Mouse (Mus musculus) megakaryocyte progenitor cell, adult 5-6 weeks (primary cell): Measurements from ENCODE around the gene Car9. TPM values are rescaled to one million over a fixed set of nuclear protein-coding genes. Genes with fewer than 3 reads are reported as not detected.
"Not testable (repeated sequence)": the region's sequence is repeated elsewhere in the genome, so short reads cannot be mapped to it uniquely, and the experiment has no call there.

Experiments
- ATAC-seq: replicated peaks from 2 replicates; pipeline ENCODE4 v1.8.0; 2016; ENCODE audit warnings: mild to moderate bottlenecking, moderate TSS enrichment, inconsistent platforms; ENCODE audit not compliant: poor library complexity
- total RNA-seq, 2 experiments: library from RNA; stranded (forward) in 1 of 2; stranded (reverse) in 1 of 2; fragments of 157-497, 149-512 nt in 1 of 2; fragments of 200-1000 nt in 1 of 2; gene quantifications; 2 replicates each; pipeline versions ENCODE4 v1.2.3 to v1.2.4; 2015 to 2017

Gene Car9
- total RNA-seq, 2 experiments from 2014 or later = 4.0 to 15.0 TPM

DNA sequence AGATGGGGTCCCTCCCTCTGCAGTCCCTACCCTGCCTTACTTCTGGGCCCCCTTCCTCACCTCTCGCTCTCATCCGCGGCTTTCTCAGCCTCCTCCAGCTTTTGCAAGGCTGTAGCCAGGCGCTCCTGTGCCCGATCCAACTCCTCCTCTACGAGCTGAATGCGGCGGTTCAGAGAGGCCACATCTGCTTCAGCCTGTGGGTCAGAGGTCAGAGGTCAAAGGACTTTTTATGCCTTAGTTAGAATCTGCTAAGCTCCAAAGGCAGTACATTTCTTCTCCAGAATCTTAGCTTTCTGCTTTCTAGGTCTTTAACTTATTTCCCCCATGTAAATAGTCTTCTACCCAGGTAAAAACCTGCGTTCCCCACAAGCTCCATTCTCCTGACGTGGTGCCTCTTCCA lies 12.8 kb downstream of the Car9 start:
- no peak for ATAC-seq

DNA sequence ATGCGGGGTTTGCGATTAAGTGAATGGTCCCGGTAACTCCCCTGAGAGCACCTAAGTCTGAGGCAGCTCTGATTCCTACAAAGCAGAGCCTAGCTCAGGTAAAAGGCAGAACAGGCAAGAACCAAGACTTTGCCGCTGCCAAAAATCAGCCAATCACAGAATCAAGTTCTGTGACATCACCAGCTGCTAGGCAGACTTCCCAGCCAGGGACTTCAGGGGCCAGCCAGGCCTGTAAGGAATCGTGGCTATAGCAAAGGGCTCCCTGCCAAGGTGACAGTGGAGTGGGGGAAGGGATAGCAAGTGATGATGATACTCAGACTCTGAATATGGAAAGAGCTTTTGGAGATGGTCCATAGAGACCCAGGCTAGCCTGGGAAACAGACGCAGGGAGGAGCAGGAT lies 13.2 kb downstream of the Car9 start:
- peak; percentile 62 for ATAC-seq

DNA sequence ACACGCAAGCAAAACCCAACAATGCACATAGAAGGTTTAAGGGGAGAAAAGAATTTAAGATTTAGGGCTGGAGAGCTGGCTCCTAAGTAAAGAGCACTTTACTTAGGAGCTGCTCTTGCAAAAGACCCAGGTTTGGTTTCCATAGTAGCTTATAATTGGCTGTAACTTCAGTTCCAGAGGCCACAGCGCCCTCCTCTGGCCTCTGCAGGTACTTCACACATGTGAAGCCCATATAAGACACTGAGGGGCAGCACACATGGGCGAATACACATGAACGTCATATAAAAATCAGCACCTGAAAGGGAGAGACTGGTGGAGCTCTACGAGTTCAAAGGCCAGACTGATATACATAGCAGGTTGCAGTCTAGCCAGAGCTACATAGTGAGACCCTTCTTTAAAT lies 21.1 kb downstream of the Car9 start:
- ATAC-seq = 0 out of 2 replicates have a peak, but pooled peaks have one; percentile 24

DNA sequence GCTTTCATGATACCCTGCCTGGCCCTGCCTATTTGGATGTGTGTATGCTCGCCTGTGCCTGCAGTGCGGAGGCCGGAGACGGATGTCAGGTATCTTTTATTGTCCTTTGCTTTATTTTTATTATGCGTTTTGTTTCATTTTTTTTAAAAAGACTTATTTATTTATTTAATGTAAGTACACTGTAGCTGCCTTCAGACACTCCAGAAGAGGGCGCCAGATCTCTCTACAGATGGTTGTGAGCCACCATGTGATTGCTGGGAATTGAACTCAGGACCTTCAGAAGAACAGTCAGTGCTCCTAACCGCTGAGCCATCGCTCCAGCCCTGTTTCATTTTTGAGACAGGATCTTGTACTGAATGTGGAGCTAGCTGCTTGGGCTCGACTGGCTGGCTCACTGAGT lies 21.7 kb downstream of the Car9 start:
- no peak for ATAC-seq

DNA sequence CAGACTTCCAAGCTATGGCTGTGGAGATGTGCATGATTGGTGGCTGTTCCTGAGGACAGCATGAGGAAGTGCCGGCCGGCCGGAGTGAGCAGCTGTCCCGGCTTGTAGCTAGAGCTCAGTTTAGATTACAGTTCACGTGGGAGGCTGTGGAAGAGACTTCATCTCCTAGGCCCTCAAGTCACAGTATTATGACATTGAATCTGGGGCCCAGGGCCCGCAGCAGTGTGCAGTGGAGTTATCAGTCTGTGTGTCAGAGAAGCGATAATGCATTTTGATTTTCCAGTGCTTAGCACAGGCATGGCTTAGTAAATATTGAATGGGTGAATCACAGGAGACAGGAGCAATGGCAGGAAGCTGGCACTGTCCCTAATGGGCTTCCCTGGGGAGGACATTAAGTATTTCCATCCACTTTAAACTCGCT lies 23.3 kb downstream of the Car9 start:
- ATAC-seq = no peak

DNA sequence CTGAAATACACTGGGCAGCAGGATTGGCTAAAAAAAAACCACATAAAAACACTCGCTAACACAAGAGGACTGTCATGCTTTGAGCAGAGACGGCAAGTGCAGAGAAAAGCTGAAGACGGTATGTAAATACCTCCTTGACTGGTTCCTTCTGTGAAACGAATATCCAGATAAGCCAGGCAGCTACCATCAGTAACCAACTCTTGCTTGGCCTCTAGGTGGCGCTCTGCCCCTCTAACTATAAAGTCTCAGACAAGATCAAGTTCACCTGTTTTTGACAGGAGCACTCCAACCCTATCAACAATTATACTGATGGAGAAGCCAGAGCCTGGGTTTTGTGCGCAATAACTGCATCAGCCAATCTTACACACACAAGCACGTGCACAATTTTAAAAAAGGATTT lies 23.8 kb downstream of the Car9 start:
- peak; percentile 86 for ATAC-seq

DNA sequence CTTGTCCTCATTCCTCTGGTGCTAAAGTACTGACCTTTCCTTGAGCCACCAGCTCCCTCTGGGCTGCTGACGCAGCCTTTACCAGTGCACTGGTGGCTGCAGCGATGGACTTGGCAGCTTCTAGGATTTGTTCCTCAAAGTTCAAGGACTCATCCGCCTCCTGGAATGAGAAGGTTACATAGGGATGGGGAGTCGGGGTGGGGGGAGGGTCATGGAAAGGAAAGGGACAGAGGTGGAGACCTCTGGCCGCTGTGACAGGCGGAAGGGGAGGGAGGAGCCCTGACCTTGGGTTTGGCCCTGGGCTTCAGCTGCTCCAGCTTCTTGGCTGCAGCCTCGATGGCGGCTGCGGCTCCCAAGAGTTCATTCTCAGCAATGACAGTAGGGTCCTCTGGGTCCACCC lies 26.5 kb downstream of the Car9 start:
- no peak for ATAC-seq

DNA sequence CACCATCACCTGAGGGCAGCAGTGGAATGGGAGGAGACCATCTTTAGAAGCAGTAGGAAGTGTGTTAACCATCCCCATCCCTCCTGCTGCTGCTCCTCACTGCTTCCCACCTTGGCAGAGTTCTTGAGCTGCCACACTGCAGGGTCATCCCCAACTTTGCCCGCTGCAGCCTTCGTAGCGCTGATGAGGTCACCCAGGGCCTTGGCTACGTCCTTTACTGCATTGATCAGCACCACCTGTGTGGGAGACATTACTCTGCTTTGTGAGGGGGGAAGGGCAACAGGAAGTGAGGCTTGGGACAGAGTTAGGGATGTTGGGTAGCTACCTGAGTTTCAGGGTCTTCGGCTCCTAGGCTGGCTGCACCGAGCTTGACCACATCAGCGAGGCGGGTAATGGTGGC lies 28.9 kb downstream of the Car9 start:
- ATAC-seq = no peak

DNA sequence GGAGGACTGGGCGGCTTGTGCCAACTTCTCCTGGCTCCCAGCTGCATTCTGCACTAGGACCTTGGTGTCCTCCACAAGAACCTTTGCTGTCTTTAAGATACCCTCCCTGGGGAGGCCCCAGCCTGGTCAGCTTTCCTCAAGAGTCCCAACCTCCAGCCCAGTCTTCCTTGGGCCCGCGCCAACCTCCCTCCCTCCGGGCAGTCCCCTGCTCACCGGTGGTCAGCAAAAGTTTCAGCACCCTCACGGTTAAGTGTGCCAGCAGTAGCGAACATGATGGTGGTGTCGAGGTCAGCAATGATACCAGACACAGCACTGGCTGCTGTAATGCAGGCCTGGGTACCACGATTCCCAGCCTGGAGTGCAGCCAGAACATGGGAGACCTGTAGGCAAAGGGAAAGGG lies 29.3 kb downstream of the Car9 start:
- ATAC-seq = no peak

DNA sequence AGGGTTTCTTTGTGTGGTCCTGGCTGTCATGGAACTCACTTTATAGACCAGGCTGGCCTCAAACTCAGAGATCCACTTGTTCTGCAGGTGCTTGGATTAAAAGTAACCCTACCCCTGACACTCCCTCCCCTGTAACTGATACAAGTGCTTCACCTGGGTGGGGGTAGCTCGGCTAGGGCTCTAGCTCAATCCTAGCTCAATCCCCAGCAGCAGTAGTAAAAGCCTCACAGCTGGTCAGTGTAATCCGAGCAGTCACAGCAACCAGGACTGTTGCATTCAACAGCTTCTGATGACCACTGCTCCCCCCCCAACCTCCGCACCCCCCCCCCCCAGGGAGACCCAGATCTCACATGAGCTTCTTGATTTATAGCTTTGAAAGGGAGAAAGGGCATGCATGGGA lies 35.3 kb downstream of the Car9 start:
- no peak for ATAC-seq

DNA sequence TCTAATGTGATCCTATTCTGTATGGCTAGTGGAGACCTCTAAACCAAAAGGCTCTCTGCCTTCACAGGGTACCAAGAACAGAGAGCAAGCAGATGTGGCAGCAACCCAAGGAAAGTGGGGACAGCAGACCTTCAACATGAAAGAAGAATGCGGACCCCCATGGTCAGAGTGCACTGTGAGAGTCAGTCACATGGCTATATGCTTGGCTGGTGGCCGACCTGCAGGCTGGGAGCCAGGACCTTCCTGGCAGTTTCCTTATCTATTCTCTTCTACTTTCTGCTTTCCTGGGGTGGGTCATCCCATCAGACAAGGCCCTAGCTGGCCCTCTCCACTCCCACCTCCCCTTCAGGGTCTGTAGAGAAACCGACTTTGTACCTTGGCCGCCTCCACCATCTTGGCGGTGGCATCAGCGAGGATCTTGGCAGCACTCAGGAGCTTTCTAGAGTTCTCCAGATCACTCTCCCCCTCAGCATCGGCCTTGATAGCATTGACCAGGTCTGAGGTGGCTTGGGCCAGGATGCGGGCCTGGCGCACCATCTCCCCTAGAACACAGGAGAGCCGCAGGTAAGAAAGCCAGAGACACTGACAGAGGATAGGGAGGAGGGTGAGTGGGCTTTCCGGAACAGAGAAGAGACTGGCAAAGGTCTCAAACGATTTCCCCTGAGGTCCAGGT lies 39.7 kb downstream of the Car9 start:
- no peak for ATAC-seq

DNA sequence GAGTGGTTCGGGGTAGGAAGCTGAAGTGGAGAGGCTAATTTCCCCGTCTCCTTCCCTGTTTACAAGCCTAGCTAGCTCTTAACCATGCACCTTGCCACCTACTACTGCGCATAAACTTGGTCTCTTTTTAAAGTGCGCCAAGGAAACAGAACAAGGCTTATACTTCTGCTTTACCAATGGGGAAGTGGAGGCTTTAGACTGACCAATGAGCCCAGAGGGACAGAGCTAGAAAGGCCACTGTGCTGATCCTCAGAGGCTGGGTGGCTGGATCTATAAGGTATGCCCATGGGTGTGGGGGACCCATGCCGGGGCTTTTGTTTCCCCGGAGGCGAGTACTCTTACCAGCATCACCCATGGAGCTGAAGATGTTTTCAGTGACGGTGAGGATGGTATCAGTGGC lies 40.4 kb downstream of the Car9 start:
- no peak for ATAC-seq

DNA sequence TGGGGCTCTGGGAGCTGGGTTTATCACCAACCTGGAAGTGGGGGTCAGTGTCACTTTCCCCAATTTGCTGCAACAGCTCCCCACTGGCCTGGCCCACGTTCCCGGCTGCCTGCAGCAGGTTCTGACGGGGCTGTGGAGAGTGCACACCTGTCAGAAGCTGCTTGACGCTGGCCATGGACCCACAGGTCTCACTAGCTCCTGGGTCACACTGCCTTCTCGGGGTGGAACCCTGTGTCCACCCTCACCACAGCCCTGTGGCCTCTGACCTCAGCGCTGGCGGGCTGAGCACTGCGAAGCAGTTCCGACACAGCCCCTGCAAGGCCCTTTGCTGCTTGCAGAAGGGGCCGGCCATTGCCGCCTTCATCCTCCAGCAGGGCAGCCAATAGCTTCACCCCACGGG lies 42.3 kb downstream of the Car9 start:
- no peak for ATAC-seq

DNA sequence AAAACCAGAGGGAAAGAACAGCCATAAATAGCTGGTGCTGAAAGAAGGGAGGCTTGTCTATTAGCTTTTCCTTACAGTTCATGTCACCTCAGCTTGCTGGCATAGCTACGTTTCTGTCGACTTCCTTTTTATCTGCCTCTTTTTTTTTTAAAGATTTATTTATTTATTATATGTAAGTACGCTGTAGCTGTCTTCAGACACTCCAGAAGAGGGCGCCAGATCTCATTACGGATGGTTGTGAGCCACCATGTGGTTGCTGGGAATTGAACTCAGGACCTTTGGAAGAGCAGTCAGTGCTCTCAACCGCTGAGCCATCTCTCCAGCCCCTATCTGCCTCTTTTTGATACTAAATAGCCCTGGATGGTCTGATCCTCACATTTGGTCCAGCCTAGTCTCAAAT lies 45.1 kb downstream of the Car9 start:
- not testable (repeated sequence) for ATAC-seq

DNA sequence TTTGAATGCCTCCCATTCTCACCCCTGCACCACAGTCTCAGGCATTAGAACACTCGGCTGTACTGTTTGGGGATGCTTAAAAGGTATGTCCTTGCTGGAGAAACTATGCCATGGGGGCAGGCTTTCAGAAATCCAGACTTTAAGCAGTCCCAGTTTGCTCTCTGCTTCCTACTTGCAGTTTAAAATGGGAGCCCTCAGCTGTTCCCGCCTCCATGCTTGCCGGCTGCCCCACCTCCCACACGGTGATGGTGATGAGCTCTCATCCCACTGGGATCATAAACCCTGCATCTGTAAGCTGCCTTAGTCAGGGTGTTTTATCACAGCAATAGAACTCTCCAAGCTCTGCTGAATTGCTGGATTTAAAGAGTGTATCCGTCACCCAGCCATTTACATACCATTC lies 45.7 kb downstream of the Car9 start:
- ATAC-seq = no peak

DNA sequence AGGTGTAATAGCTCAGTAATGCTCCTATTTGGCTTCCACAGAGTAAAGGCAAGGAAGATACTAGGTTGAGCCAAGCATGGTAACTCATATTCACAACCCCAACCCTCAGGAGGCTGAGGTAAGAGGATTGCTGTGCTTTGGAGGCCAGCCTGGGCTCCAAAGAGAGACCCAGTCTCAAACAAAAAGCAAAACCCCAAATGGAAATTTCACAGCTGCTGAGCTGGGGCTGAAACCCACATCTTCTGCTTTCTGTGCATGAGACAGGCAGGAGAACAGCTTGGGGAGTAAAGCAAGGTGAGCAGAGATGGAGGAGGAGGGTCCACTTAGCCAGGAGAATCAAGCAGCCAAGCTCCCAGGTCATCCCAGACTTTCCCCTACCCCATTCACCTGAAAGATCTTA lies 47.1 kb downstream of the Car9 start:
- no peak for ATAC-seq

DNA sequence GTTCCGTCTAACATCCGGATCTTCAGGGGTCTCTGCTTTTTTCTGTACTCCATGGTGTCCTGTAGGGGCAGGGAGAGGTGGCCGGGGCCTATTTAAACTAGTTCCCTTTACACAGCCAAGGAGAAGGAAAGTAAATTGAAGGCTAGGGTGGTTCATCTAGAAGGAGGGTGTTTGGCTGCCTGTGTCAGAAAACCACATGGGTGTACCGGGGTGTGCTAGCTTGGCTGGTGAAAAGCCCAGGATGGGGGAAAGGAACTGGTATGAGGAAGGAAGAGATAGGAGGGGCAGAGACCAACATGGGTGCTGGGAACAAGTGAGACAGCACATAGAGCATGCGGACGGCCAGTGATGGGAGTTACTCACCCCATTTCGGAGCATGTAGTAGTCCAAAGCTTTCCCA lies 49.2 kb downstream of the Car9 start:
- peak; percentile 30 for ATAC-seq

DNA sequence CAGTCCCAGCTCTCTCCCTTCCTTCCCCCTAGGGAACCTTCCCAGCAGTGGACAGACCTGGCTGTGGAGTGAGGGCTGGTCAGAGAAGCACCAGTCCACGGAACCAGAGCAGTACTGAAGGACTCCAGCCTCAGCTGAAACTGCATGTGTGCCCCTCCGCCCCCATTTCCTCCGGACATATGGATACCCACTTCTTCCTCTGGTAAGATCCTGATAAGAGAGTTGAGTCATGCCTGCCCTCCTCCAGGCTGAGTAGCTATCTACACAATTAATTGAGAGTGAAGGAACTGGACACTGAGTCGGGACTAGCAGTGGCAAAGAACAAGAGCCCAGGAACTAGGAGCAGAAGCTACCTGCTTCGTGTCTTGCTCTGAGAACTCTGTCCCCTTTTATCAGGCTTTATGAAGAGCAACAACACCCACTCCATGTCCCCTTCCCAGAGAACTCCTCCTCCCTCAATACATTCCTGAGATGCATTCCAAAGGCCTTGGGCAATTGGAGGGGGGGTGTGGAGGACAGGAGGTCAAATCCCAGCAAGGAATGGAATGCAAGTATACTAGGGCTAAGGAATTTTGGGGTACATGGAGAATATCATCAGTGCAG lies 51.4 kb downstream of the Car9 start:
- no peak for ATAC-seq

DNA sequence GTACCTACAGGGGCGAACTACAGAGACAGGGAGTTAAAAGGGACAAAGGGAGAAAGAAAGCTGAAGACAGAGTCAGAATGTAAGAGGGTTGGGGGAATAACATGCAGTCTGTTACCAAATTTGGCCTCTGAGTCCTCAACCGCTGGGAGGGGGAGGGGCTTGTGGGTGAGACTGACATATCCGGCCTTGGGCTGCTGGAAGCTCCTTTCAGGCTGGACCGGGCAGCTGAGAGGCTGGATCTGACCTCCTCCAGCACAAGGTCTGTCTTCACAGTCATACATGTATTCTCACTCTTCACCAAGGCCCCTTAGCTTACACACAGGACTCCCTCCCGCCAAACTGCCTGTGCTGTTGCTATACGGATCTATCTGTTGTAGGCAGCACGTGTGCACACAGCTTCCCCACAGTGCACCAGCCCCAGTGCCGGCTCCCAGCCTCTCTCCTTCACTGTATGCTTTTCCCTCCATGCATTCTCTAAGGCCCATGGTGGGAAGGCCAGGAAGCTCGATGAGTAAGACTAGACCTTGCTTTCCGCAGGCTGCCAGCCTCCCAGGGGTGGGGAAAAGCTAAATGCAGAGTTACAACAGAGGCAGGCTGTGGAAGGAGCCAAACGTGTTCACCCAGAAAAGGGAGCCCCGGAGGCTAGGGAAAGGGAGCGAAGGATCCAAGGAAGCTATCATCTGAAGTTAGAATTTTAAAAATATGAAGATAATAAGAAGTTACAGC lies 52.0 kb downstream of the Car9 start:
- ATAC-seq = peak; percentile 18; the same call in 1 of the 2 replicates

DNA sequence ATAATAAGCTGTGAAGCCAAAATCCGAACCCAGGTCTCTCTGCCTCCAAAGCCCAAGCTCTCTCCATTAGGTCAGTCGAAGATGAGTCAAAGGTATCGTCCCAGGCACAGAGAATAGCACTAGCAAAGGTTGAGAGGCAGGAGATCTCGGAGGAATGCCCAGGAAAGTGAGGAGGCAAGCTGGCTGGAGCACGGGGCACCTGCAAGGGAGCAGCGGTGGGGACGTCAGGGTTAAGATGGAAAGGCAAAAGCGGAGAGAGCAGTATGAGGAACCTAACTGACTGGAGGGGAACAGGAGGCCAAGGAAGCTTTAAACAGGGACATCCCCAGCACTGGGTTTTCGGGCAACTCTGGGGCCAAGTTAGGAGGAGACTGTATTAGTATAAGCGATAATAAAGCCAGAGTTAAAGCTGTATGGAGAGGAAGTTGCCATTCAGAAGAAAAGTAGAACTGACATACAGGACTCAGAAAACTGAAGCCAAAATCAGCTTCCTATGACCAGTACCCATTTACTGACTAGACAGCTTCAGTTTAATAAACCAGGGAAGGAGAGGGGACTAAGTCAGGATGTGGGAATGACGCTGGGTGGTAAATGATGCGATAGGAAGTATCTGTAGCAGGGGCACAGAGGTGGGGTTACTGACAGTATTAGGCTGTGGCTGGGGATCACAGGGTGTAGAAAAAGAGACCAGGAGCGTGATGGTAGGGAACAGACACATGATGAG lies 52.9 kb downstream of the Car9 start:
- ATAC-seq = no peak

DNA sequence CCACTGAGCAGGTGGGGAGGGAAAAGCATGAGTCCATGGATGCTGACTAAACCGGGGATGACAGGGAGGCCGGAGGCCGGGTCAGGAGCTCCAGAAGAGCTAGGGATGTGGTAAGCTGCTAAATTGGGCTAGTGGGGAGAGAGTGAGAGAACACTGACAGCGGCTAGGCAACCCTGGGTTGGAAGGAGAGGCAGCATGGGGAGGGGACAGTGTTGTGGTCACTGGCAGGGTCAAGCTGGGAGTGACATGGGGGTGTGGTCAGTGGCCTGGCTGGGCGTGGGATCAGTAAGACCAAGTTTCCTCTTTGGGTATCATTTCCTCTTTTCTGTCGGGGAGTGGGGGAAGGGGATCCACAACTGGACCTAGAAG lies 53.5 kb downstream of the Car9 start:
- peak; percentile 5; the same call in 1 of the 2 replicates for ATAC-seq

DNA sequence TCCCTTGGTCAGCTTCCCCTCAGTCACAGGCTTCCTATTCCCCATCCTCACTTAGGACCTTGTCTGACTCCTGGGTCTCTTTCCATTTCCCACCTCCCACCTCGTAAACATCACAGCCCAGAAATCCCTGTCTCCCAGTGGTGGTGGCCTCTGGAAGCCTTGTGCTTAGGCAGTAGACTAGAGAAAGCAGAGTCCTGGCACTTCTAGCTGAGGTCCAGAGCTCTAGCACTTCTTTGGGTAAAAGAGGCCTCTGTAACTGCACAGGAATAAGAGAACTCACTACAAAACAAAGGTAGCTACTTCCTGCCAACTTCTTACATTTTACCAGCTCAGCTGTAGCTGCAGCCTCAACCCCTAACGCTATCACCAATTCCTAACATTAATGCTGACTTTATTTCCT lies 54.2 kb downstream of the Car9 start:
- no peak for ATAC-seq
